Mouse (Mus musculus): ENCODE measurements around the gene Bet1. TPM values are rescaled to one million over a fixed set of nuclear protein-coding genes. Genes with fewer than 3 reads are reported as not detected.

Bet1 gene
- total RNA-seq (2021) = 10 to 100 TPM; 15.5 to 23.1 TPM
- long read RNA-seq, experiment 1, transcript Bet1-201 (4 exons, 1,516 nt) = major isoform, 35 of 39 reads
- long read RNA-seq, experiment 1, partial matches to known transcripts = 2 of 39 reads
- long read RNA-seq, experiment 1, other reads (novel, unspliced or antisense) = 1 of 39 reads
- long read RNA-seq, experiment 2, transcript Bet1-201 (4 exons, 1,516 nt) = major isoform, 26 of 27 reads
- long read RNA-seq, experiment 2, partial matches to known transcripts = 1 of 27 reads
- long read RNA-seq, experiment 2, other reads (novel, unspliced or antisense) = 0 of 27 reads

- peak; percentile 85 for DNase-seq
These were observed at the start of gene Bet1 for GRCm38 (mm10) chr6:4086663-4087454. Gene Bet1, minus strand, starts transcription at chr6:4086972.

- no peak for DNase-seq
These were observed 45.5 kb upstream of the Bet1 start for GRCm38 (mm10) chr6:4132239-4132638.

GRCm38 (mm10) chr6:4131149-4131548 is 44.4 kb upstream of the Bet1 start:
- no peak for DNase-seq

- no peak for DNase-seq
These were observed 31.8 kb upstream of the Bet1 start for GRCm38 (mm10) chr6:4118611-4119010.

GRCm38 (mm10) chr6:4090423-4090822 is 3.7 kb upstream of the Bet1 start:
- DNase-seq = no peak

- DNase-seq = no peak
These were observed 14.5 kb downstream of the Bet1 start for GRCm38 (mm10) chr6:4072281-4072680.

- no peak for DNase-seq
These were observed 17.1 kb downstream of the Bet1 start for GRCm38 (mm10) chr6:4069714-4070113.

GRCm38 (mm10) chr6:4054387-4054786 is 32.4 kb downstream of the Bet1 start:
- no peak for DNase-seq

GRCm38 (mm10) chr6:4052843-4053242 is 33.9 kb downstream of the Bet1 start:
- DNase-seq = no peak

- no peak for DNase-seq
These were observed 39.6 kb downstream of the Bet1 start for GRCm38 (mm10) chr6:4047200-4047599.

GRCm38 (mm10) chr6:4041821-4042220 is 45.0 kb downstream of the Bet1 start:
- DNase-seq = no peak

- DNase-seq = no peak
These were observed 55.8 kb downstream of the Bet1 start for GRCm38 (mm10) chr6:4030956-4031355.

Other genes with a start within 250 kb of the Bet1 start
- 1 to 10 TPM in 1 of 2 experiments, under 1 TPM in 1; 0.59 to 1.2 TPM for gene Tfpi2, start 98.1 kb downstream of the Bet1 start, total RNA-seq (2021)
- not detected for gene Gngt1, start 93.2 kb downstream of the Bet1 start, total RNA-seq (2021)
- 10 to 100 TPM; 27.8 to 29.4 TPM for gene Gng11, start 83.1 kb downstream of the Bet1 start, total RNA-seq (2021)